Mouse (Mus musculus): ENCODE results near the gene Nrg3. TPM values are rescaled to one million over a fixed set of nuclear protein-coding genes. Genes with fewer than 3 reads are reported as not detected.

The Nrg3 gene
- polyA plus RNA-seq, 1 experiment: not detected

DNA sequence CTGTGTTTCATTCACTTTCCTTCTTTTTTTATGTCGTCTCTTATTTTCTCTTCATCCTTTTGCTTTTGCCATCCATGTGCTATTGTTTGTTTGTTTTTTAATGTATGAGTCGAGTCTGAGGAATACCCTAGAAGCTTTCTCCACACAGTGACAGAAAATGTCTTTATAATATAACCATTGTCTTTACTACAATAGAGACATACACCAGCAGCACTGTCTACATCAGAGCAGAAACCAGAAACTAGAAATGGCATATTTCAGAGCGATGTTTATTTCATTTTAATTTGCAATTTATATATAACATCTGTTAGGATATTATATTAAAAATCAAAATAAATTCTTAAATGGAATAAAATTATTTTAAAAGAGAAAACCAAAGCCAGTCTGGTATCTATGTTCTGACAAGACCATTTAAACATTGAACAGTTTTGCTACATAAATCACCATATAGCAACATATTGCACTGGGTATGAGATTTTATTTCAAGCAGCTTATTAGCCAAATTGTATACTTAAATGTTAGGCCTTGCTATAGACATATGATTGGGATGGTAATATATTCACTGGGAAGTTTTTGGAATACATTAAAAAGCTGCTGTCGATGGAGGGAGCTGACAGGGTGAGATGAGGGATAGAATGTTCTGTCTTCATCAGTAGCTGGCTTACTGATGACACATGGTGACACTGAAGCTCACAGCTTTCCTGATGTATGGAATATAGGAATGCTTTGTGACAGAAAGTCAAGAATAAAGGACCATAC, 120.7 kb downstream of the Nrg3 start:
- Histone ChIP-seq H3K4me3 (no peak overlapping the region), H3K36me3 (ENCODE audit: control insufficient read depth, insufficient read depth) (no peaks in the 10 kb centered on the region), H3K4me2 (ENCODE audit: low read depth) (no peak overlapping the region), H3K79me2 (ENCODE audit: control insufficient read depth, insufficient read depth) (no peaks in the 10 kb centered on the region), H3ac (ENCODE audit: control insufficient read depth, insufficient read length) (no peak overlapping the region), H3K27me3 (ENCODE audit: control insufficient read depth, insufficient read depth, insufficient read length) (no peaks in the 10 kb centered on the region)
- TF ChIP-seq MYOD1 (IDR thresholded peaks at IDR 0.05; ENCODE audit: control insufficient read depth in 1 of 3, insufficient read length in 2 of 3, low read depth in 2 of 3): no peak
- TF ChIP-seq MYOG (IDR thresholded peaks at IDR 0.05; ENCODE audit: control insufficient read depth in 1 of 3, insufficient read depth in 1 of 3, insufficient read length in 2 of 3, low read depth in 2 of 3): no peak
- TF ChIP-seq USF1 (IDR thresholded peaks at IDR 0.05; ENCODE audit: low read depth): no peak
- TF ChIP-seq POLR2A (IDR thresholded peaks at IDR 0.05; ENCODE audit: insufficient read length, low read depth): no peak
- TF ChIP-seq CEBPB (IDR thresholded peaks at IDR 0.05; ENCODE audit: insufficient read depth, poor library complexity, severe bottlenecking): no peak
- no peak for TF ChIP-seq E2F4 (IDR thresholded peaks at IDR 0.05; ENCODE audit: insufficient read depth)
- TF ChIP-seq SRF (IDR thresholded peaks at IDR 0.05; ENCODE audit: control insufficient read depth, insufficient read length, low read depth): no peak
- no peak for TF ChIP-seq TCF3 (IDR thresholded peaks at IDR 0.05; ENCODE audit: insufficient read length, low read depth)
- TF ChIP-seq REST (IDR thresholded peaks at IDR 0.05; ENCODE audit: insufficient read depth, insufficient read length): no peak
- no peak for TF ChIP-seq POLR2AphosphoS2 (IDR thresholded peaks at IDR 0.05; ENCODE audit: insufficient read length, low read depth)
- TF ChIP-seq TCF12 (IDR thresholded peaks at IDR 0.05; ENCODE audit: insufficient read depth, poor library complexity, severe bottlenecking): no peak
- no peak for TF ChIP-seq MAX (IDR thresholded peaks at IDR 0.05; ENCODE audit: low read depth)

DNA sequence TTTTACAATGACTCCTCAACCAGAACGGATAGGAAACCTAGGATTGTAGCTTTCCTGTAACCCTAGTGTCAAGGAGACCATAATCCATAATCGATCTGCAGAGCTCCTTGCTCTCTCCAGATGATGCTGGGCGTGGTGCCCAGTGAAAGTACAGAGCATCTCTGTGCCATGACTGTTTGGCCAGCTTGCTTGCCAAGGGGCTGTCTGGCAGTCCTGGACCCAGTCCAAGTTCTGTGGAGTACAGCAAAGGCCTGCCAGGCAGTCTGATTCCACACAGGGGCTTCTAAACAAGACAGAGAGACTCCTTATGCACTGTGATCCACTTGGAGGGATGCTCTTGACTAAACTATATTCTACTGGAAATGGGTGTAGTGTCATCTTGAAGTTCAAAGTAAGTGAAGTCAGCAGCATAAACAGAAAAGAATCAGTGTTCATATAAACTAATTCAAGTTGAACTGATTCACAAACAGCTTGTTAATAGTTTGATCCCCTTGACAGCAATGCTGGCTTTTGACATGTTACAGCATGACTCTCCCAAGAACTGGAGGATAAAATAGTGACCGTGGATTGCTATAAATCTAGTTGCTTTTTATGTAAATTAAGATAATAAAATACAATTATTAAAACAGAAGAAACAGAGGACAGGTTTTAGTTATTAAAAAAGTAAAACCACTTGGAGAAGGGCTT, 155.3 kb downstream of the Nrg3 start:
- H3K4me3 ChIP-seq: no peak overlapping the region
- H3K27me3 ChIP-seq (ENCODE audit: control insufficient read depth, insufficient read depth, insufficient read length): no peaks in the 10 kb centered on the region
- H3K4me2 ChIP-seq (ENCODE audit: low read depth): no peak overlapping the region
- H3K79me2 ChIP-seq (ENCODE audit: control insufficient read depth, insufficient read depth): no peaks in the 10 kb centered on the region
- TF ChIP-seq POLR2AphosphoS2 (IDR thresholded peaks at IDR 0.05; ENCODE audit: insufficient read length, low read depth) (no peak), CEBPB (IDR thresholded peaks at IDR 0.05; ENCODE audit: insufficient read depth, poor library complexity, severe bottlenecking) (no peak), TCF3 (IDR thresholded peaks at IDR 0.05; ENCODE audit: insufficient read length, low read depth) (no peak), MAX (IDR thresholded peaks at IDR 0.05; ENCODE audit: low read depth) (no peak), POLR2A (IDR thresholded peaks at IDR 0.05; ENCODE audit: insufficient read length, low read depth) (no peak), MYOD1 (IDR thresholded peaks at IDR 0.05; ENCODE audit: control insufficient read depth in 1 of 3, insufficient read length in 2 of 3, low read depth in 2 of 3) (no peak), USF1 (IDR thresholded peaks at IDR 0.05; ENCODE audit: low read depth) (no peak), E2F4 (IDR thresholded peaks at IDR 0.05; ENCODE audit: insufficient read depth) (no peak), SRF (IDR thresholded peaks at IDR 0.05; ENCODE audit: control insufficient read depth, insufficient read length, low read depth) (no peak)
- no peak overlapping the region for H3ac ChIP-seq (ENCODE audit: control insufficient read depth, insufficient read length)
- no peaks in the 10 kb centered on the region for H3K36me3 ChIP-seq (ENCODE audit: control insufficient read depth, insufficient read depth)

DNA sequence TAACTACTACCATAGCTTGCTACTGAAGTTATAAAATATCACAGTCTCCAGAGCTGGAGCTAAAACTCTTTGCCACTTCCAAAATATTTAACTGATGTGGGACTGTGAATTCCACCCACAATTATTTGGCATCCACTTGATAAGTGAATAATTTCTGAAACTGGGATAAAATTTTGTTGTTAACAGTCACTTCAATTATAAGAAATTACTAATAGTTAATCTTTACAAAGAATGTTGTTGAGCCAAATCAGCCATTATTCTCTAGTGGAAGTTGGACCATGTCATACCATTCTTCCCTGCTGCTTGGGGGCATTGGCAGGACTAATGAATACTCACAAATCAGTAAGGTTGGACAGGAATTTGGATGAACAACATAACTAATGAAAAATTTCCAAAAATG, 158.8 kb downstream of the Nrg3 start:
- H3K4me2 ChIP-seq (ENCODE audit: low read depth): no peak overlapping the region

DNA sequence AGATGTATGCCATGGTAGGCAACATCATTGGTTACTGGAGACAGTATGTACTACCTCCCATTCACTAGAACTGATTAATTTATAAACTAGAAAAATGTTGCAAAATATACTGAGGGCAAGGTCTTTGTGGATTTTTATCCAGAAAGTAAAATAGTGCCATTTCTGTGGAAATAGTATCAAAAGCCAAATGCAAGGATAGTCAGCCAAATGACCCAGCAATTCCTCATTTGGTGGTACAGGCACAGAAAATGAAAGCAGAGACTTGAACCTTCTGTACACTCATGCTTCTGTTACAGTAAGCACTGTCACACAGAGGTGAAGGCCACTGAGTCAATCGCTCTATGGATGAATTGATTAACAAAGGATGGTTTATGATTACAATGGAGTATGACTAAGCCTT, 207.8 kb downstream of the Nrg3 start:
- Histone ChIP-seq H3K4me3 (no peak overlapping the region), H3ac (ENCODE audit: control insufficient read depth, insufficient read length) (no peak overlapping the region), H3K36me3 (ENCODE audit: control insufficient read depth, insufficient read depth) (no peaks in the 10 kb centered on the region), H3K4me2 (ENCODE audit: low read depth) (no peak overlapping the region), H3K27me3 (ENCODE audit: control insufficient read depth, insufficient read depth, insufficient read length) (no peaks in the 10 kb centered on the region), H3K79me2 (ENCODE audit: control insufficient read depth, insufficient read depth) (no peaks in the 10 kb centered on the region)
- TF ChIP-seq CEBPB (IDR thresholded peaks at IDR 0.05; ENCODE audit: insufficient read depth, poor library complexity, severe bottlenecking): no peak
- TF ChIP-seq POLR2A (IDR thresholded peaks at IDR 0.05; ENCODE audit: insufficient read length, low read depth): no peak
- TF ChIP-seq TCF3 (IDR thresholded peaks at IDR 0.05; ENCODE audit: insufficient read length, low read depth): no peak
- no peak for TF ChIP-seq MYOG (IDR thresholded peaks at IDR 0.05; ENCODE audit: control insufficient read depth in 1 of 3, insufficient read depth in 1 of 3, insufficient read length in 2 of 3, low read depth in 2 of 3)
- TF ChIP-seq USF1 (IDR thresholded peaks at IDR 0.05; ENCODE audit: low read depth): no peak
- TF ChIP-seq MYOD1 (IDR thresholded peaks at IDR 0.05; ENCODE audit: control insufficient read depth in 1 of 3, insufficient read length in 2 of 3, low read depth in 2 of 3): no peak
- no peak for TF ChIP-seq SRF (IDR thresholded peaks at IDR 0.05; ENCODE audit: control insufficient read depth, insufficient read length, low read depth)
- no peak for TF ChIP-seq TCF12 (IDR thresholded peaks at IDR 0.05; ENCODE audit: insufficient read depth, poor library complexity, severe bottlenecking)
- TF ChIP-seq MAX (IDR thresholded peaks at IDR 0.05; ENCODE audit: low read depth): no peak
- no peak for TF ChIP-seq POLR2AphosphoS2 (IDR thresholded peaks at IDR 0.05; ENCODE audit: insufficient read length, low read depth)
- no peak for TF ChIP-seq REST (IDR thresholded peaks at IDR 0.05; ENCODE audit: insufficient read depth, insufficient read length)
- TF ChIP-seq E2F4 (IDR thresholded peaks at IDR 0.05; ENCODE audit: insufficient read depth): no peak

More for the DNA sequence above, 158.8 kb downstream of the Nrg3 start:
- H3ac ChIP-seq (ENCODE audit: control insufficient read depth, insufficient read length): no peak overlapping the region
- no peak overlapping the region for H3K4me3 ChIP-seq
- H3K79me2 ChIP-seq (ENCODE audit: control insufficient read depth, insufficient read depth): no peaks in the 10 kb centered on the region
- TF ChIP-seq MYOD1 (IDR thresholded peaks at IDR 0.05; ENCODE audit: control insufficient read depth in 1 of 3, insufficient read length in 2 of 3, low read depth in 2 of 3): no peak
- TF ChIP-seq POLR2AphosphoS2 (IDR thresholded peaks at IDR 0.05; ENCODE audit: insufficient read length, low read depth): no peak
- no peak for TF ChIP-seq POLR2A (IDR thresholded peaks at IDR 0.05; ENCODE audit: insufficient read length, low read depth)
- TF ChIP-seq SRF (IDR thresholded peaks at IDR 0.05; ENCODE audit: control insufficient read depth, insufficient read length, low read depth): no peak
- TF ChIP-seq TCF12 (IDR thresholded peaks at IDR 0.05; ENCODE audit: insufficient read depth, poor library complexity, severe bottlenecking): no peak
- TF ChIP-seq MAX (IDR thresholded peaks at IDR 0.05; ENCODE audit: low read depth): no peak
- no peak for TF ChIP-seq MYOG (IDR thresholded peaks at IDR 0.05; ENCODE audit: control insufficient read depth in 1 of 3, insufficient read depth in 1 of 3, insufficient read length in 2 of 3, low read depth in 2 of 3)
- no peak for TF ChIP-seq USF1 (IDR thresholded peaks at IDR 0.05; ENCODE audit: low read depth)
- TF ChIP-seq E2F4 (IDR thresholded peaks at IDR 0.05; ENCODE audit: insufficient read depth): no peak
- no peak for TF ChIP-seq CEBPB (IDR thresholded peaks at IDR 0.05; ENCODE audit: insufficient read depth, poor library complexity, severe bottlenecking)
- TF ChIP-seq REST (IDR thresholded peaks at IDR 0.05; ENCODE audit: insufficient read depth, insufficient read length): no peak
- TF ChIP-seq TCF3 (IDR thresholded peaks at IDR 0.05; ENCODE audit: insufficient read length, low read depth): no peak
- H3K27me3 ChIP-seq (ENCODE audit: control insufficient read depth, insufficient read depth, insufficient read length): no peaks in the 10 kb centered on the region
- no peaks in the 10 kb centered on the region for H3K36me3 ChIP-seq (ENCODE audit: control insufficient read depth, insufficient read depth)

All from myocyte (in vitro differentiated cells).